Mouse (Mus musculus) forebrain, embryonic 16.5 days (tissue): Measurements from ENCODE around the gene Xntrpc. TPM values are rescaled to one million over a fixed set of nuclear protein-coding genes. Genes with fewer than 3 reads are reported as not detected.

ENCODE experiments used
- ATAC-seq: fragments of 200-750 bp; cut with Nextera tagmentation; 2 replicates; pipeline ENCODE4 v1.8.0; 2017; ENCODE audit warnings: mild to moderate bottlenecking, moderate library complexity
- H3K27ac ChIP-seq: fragments of 300-500 bp; sonication (generic); 2 replicates; pipeline ENCODE4 v1.5.1; 2014; ENCODE audit warnings: low read length, control low read depth
- H3K27me3 ChIP-seq: fragments of 300-500 bp; sonication (generic); replicated peaks from 2 replicates; pipeline ENCODE4 v1.6.1; 2014; ENCODE audit warnings: low read length; ENCODE audit not compliant: control insufficient read depth, insufficient read depth
- H3K36me3 ChIP-seq: fragments of 300-500 bp; sonication (generic); 2 replicates; pipeline ENCODE4 v1.6.1; 2014; ENCODE audit not compliant: control insufficient read depth, insufficient read depth
- H3K4me1 ChIP-seq: fragments of 300-500 bp; sonication (generic); replicated peaks from 2 replicates; pipeline ENCODE4 v1.6.1; 2014; ENCODE audit warnings: low read length; ENCODE audit not compliant: control insufficient read depth, insufficient read depth
- H3K4me2 ChIP-seq: fragments of 300-500 bp; sonication (generic); 2 replicates; pipeline ENCODE4 v1.6.1; 2014; ENCODE audit warnings: mild to moderate bottlenecking, low read length, control low read depth
- H3K4me3 ChIP-seq: fragments of 300-500 bp; sonication (generic); replicated peaks from 2 replicates; pipeline ENCODE4 v1.5.1; 2014; ENCODE audit warnings: mild to moderate bottlenecking, low read length, control low read depth
- H3K9ac ChIP-seq: fragments of 300-500 bp; sonication (generic); replicated peaks from 2 replicates; pipeline ENCODE4 v1.6.1; 2014; ENCODE audit warnings: low read depth, low read length, control low read depth
- H3K9me3 ChIP-seq: fragments of 300-500 bp; sonication (generic); 2 replicates; pipeline ENCODE4 v1.6.1; 2016; ENCODE audit warnings: low read length; ENCODE audit not compliant: control insufficient read depth
- WGBS: fragments of 180-500 bp; shearing (Covaris S2); extraction: QIAGEN DNeasy Blood & Tissue Kit; methylation state at CpG from one replicate; pipeline ENCODE4 v1.1.7; 2014; 5-methylcytosine and 5-hydroxymethylcytosine counted together
- polyA plus RNA-seq: library from polyadenylated mRNA; unstranded; fragments of >200 nt; fragmentation: Nextera tagmentation; extraction: Ambion mirVana; gene quantifications from 2 replicates; pipeline ENCODE4 v1.2.1, GENCODE M21; 2015

The Xntrpc gene
- polyA plus RNA-seq, 1 experiment from 2014 or later = 1.3 TPM

GRCm38 (mm10) chr7:102101487-102101886 lies 36.0 kb downstream of the Xntrpc start, which contains the start of gene Art1:
Gene Art1 (plus strand): TSS chr7:102101743.
- H3K27ac ChIP-seq = no peak within 1 kb of the TSS
- H3K4me1 ChIP-seq = peaks cover 8% of the 10 kb centered on the region
- H3K9me3 ChIP-seq = no peaks in the 10 kb centered on the region
- H3K36me3 ChIP-seq = no peaks in the 10 kb centered on the region
- H3K4me3 ChIP-seq = no peak within 1 kb of the TSS
- H3K9ac ChIP-seq = no peak within 1 kb of the TSS
- ATAC-seq = no peak
- H3K4me2 ChIP-seq = no peak within 1 kb of the TSS
- 43% methylated on average over 5 of the region's 5 CpGs for WGBS
- no peaks in the 10 kb centered on the region for H3K27me3 ChIP-seq

- Histone ChIP-seq H3K4me2 (no peak overlapping the region), H3K4me1 (peaks cover 11% of the 10 kb centered on the region), H3K36me3 (no peaks in the 10 kb centered on the region), H3K9ac (no peak overlapping the region), H3K27ac (no peak overlapping the region), H3K9me3 (no peaks in the 10 kb centered on the region), H3K4me3 (no peak overlapping the region), H3K27me3 (no peaks in the 10 kb centered on the region)
- 42% methylated on average over 8 of the region's 8 CpGs for WGBS
- ATAC-seq = no peak
Measured at GRCm38 (mm10) chr7:102102241-102102640, 36.7 kb downstream of the Xntrpc start.

- H3K27me3 ChIP-seq = no peaks in the 10 kb centered on the region
- H3K9ac ChIP-seq = no peak overlapping the region
- no peak overlapping the region for H3K4me3 ChIP-seq
- no peaks in the 10 kb centered on the region for H3K36me3 ChIP-seq
- H3K9me3 ChIP-seq = no peaks in the 10 kb centered on the region
- no peak for ATAC-seq
- WGBS = 41% methylated on average over 6 of the region's 6 CpGs
- no peak overlapping the region for H3K27ac ChIP-seq
- peaks cover 11% of the 10 kb centered on the region for H3K4me1 ChIP-seq
- H3K4me2 ChIP-seq = no peak overlapping the region
Measured at GRCm38 (mm10) chr7:102102696-102103095, 37.2 kb downstream of the Xntrpc start.

- Histone ChIP-seq H3K4me2 (no peak overlapping the region), H3K9me3 (no peaks in the 10 kb centered on the region), H3K27me3 (no peaks in the 10 kb centered on the region), H3K27ac (no peak overlapping the region), H3K4me3 (no peak overlapping the region), H3K4me1 (peaks cover 11% of the 10 kb centered on the region), H3K9ac (no peak overlapping the region), H3K36me3 (no peaks in the 10 kb centered on the region)
- no peak for ATAC-seq
- WGBS = 83% methylated on average over 2 of the region's 2 CpGs
Measured at GRCm38 (mm10) chr7:102103555-102103954, 38.0 kb downstream of the Xntrpc start.

GRCm38 (mm10) chr7:102104126-102104525 lies 38.6 kb downstream of the Xntrpc start:
- Histone ChIP-seq H3K9me3 (no peaks in the 10 kb centered on the region), H3K27me3 (no peaks in the 10 kb centered on the region), H3K36me3 (no peaks in the 10 kb centered on the region), H3K4me1 (peaks cover 11% of the 10 kb centered on the region), H3K9ac (no peak overlapping the region), H3K4me2 (no peak overlapping the region), H3K27ac (no peak overlapping the region), H3K4me3 (no peak overlapping the region)
- 74% methylated on average over 5 of the region's 5 CpGs for WGBS
- no peak for ATAC-seq

- Histone ChIP-seq H3K4me2 (peak overlapping the region; percentile 42), H3K27me3 (no peaks in the 10 kb centered on the region), H3K9ac (peak overlapping the region; percentile 7; the same call in 1 of the 2 replicates), H3K27ac (no peak overlapping the region), H3K36me3 (no peaks in the 10 kb centered on the region), H3K9me3 (no peaks in the 10 kb centered on the region), H3K4me1 (peaks cover 3% of the 10 kb centered on the region; the same call in 1 of the 2 replicates), H3K4me3 (peak overlapping the region; percentile 21; the same call in 1 of the 2 replicates)
- WGBS = 17% methylated on average over 23 of the region's 23 CpGs
- peak; percentile 33 for ATAC-seq
Measured at GRCm38 (mm10) chr7:102106700-102107141, 41.2 kb downstream of the Xntrpc start.

- no peak overlapping the region for H3K4me2 ChIP-seq
- WGBS = 95% methylated on average over 1 of the region's 1 CpGs
- H3K9ac ChIP-seq = no peak overlapping the region
- H3K27ac ChIP-seq = no peak overlapping the region
- ATAC-seq = no peak
- H3K4me1 ChIP-seq = peaks cover 3% of the 10 kb centered on the region; the same call in 1 of the 2 replicates
- H3K27me3 ChIP-seq = no peaks in the 10 kb centered on the region
- H3K9me3 ChIP-seq = no peaks in the 10 kb centered on the region
- H3K36me3 ChIP-seq = no peaks in the 10 kb centered on the region
- no peak overlapping the region for H3K4me3 ChIP-seq
Measured at GRCm38 (mm10) chr7:102108206-102108605, 42.7 kb downstream of the Xntrpc start.

- Histone ChIP-seq H3K27me3 (no peaks in the 10 kb centered on the region), H3K9me3 (no peaks in the 10 kb centered on the region), H3K4me1 (peaks cover 3% of the 10 kb centered on the region; the same call in 1 of the 2 replicates), H3K27ac (no peak within 1 kb of the TSS), H3K4me3 (no peak within 1 kb of the TSS), H3K9ac (no peak within 1 kb of the TSS), H3K4me2 (no peak within 1 kb of the TSS), H3K36me3 (no peaks in the 10 kb centered on the region)
- ATAC-seq = no peak
- 83% methylated on average over 7 of the region's 7 CpGs for WGBS
Measured at GRCm38 (mm10) chr7:102109171-102109570, 43.7 kb downstream of the Xntrpc start, which contains the start of gene Art5. Gene Art5 (minus strand): TSS chr7:102109489.

- no peaks in the 10 kb centered on the region for H3K9me3 ChIP-seq
- ATAC-seq = no peak
- no peaks in the 10 kb centered on the region for H3K27me3 ChIP-seq
- no peak overlapping the region for H3K4me3 ChIP-seq
- no peaks in the 10 kb centered on the region for H3K36me3 ChIP-seq
- H3K4me1 ChIP-seq = peaks cover 3% of the 10 kb centered on the region; the same call in 1 of the 2 replicates
- 89% methylated on average over 4 of the region's 4 CpGs for WGBS
- no peak overlapping the region for H3K9ac ChIP-seq
- H3K4me2 ChIP-seq = no peak overlapping the region
- H3K27ac ChIP-seq = no peak overlapping the region
Measured at GRCm38 (mm10) chr7:102109746-102110145, 44.2 kb downstream of the Xntrpc start.
